Mouse (Mus musculus) NIH3T3 (cell line): ENCODE results near the gene Plcl1.
A peak's percentile ranks its signal among the peaks of the same experiment; 100 is the strongest.

Experiments used
- DNase-seq: peaks from one replicate; pipeline ENCODE4 v3.0.0-alpha.2; 2012; ENCODE audit warnings: low read depth

Gene Plcl1

DNA sequence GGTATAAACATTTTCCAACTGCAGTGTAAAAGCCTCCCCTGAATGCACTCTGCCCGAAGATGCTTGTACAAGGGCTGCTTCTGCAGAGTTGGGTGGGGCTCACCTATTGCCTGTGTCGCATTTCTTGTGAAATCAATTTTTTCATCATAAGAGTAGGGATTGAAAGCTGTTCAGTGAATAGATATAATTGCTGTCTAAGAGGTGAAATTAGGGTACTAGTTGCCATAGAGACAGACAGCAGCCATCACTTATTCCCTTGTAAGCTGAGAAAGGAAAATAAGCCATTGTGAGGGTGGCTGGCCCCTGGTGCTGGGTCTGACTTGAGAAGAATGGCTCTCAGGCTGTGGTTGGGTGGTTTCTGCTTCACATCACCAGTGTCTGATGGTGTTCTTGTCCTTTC, 299.0 kb downstream of the Plcl1 start:
- DNase-seq, result no peak

DNA sequence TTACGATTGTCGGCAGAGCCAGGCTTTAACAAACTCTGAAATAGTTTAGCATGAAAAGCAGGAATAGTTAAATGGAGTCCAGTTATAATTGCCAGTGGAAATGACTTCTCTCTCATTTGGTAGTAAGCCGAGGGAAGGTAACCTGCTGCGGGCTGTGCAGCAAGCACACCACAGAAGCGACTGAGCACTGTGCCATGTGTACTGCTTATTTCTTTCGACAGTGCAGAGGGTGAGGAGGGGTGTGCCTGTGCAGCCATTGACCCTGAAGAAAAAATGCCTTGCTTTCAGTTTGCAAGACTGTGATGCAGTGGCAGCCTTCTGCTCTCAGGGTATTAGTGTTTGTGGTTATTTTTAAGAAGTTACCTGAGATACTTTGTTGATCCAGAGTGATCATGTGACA, 299.5 kb downstream of the Plcl1 start:
- DNase-seq, result no peak

DNA sequence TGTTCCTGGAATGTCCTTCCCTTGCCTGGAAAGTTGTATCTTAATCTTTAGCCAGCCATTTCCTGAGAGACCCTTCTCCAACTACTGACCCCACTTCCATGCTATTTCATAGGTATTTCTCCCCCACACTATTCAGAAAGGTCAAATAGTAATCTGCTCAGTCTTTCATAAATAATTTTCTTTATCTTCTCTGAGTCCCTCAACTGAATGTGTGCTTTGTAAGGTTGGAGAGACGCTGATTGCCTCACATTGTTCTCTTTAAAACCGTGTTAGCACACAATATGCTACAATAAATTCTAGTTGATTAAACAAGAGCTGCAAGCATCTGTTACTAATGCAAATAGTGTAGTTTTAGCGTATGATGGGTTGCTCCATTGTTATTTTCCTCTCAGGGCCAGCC, 300.0 kb downstream of the Plcl1 start:
- DNase-seq, result no peak

DNA sequence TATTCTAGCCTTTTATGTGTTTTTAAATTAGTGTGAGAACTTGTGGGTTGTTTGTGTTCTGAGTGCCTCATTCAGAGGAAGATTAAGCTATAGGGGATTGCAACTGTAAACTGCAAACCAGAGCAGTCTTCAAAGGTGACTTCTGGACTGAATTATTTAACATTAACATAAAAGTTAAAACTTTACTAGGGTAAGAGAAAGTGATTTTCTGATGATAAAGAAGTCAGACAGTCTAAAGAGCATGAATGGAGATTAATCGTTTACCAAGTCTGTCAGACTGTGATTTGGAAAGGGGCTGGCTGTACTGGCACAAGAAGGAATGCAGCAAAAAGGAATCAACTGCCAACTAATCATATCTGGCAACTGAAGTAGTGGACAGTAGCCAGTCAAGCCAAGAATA, 301.2 kb downstream of the Plcl1 start:
- DNase-seq, result no peak

DNA sequence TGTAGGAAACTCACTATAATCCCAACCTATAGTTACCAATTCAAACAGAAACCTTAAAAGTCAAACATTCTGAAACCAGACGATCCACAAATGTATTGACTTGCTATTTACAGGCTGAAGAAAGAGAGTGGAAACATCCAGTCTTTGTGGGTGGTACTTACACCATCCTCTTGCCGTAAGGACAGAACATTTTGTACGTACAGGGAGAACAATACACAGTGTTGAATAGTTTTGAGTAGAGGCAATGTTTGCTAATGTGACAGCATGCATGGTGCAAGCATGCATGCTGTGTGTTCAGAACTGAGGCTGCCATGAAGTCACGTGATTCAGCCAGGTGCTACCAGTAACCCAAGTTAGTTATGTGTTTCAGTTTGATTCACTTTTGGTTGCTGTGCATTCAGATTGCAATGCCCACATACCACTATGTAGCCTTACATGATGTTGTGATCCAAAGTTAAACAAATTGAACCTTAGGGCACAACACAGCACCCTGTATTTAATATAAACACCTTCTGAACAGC, 311.6 kb downstream of the Plcl1 start:
- DNase-seq, result no peak

DNA sequence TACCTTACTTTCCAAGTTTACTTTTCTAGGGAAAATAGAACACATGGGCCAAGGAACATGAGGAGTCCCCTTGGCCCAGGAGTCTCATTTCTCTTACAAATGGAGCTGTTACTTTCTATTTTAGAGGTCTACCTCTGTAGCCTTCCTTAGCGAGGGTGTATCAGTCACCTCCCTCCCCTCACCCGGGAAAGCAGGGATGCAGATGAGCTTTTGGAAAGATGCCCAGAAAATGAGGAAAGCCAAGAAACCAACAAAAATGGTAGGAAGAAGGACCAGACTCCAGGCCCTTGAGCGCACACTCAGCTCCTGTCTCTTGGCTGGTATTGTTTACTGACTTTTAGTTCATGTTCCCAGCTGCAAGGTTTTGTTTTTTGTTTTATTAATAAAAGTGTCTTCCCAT, 319.7 kb downstream of the Plcl1 start:
- DNase-seq, result no peak

DNA sequence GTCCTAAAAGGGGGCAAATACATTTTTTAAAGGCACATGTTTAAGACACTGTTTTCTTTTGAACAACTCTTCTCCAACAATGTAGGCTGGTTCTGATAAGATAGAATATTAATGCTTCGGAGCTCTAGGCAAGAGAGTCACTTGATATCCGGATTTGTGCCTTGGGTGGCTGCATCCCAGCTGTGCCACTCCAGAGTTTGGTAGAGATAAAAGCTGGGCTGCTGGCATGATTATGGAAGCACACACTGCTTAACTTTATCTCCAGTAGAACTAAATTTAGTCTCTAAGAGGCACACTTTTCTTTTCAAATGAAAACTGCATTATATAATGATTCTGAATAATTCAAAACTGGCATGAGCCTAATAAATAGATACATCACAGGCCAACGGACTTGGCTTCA, 323.6 kb downstream of the Plcl1 start:
- DNase-seq, result no peak

DNA sequence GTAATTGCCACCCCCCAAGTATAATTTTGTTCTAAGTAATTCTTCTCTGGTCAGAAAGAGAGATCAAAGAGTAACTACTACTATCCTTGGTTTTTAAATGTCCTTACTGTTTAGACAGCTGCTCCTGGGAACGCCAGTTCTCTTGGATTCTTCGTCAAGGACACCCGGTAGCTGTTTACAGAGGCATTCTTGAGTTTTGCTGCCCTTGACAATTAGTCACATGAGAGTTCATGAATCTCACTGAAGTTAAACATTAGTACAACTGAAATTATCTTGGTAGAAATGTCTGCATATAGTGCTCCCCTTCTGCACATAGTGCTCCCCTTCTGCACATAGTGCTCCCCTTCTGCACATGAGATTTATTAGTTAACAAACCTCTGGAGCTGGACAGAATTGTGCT, 327.2 kb downstream of the Plcl1 start:
- no peak for DNase-seq

DNA sequence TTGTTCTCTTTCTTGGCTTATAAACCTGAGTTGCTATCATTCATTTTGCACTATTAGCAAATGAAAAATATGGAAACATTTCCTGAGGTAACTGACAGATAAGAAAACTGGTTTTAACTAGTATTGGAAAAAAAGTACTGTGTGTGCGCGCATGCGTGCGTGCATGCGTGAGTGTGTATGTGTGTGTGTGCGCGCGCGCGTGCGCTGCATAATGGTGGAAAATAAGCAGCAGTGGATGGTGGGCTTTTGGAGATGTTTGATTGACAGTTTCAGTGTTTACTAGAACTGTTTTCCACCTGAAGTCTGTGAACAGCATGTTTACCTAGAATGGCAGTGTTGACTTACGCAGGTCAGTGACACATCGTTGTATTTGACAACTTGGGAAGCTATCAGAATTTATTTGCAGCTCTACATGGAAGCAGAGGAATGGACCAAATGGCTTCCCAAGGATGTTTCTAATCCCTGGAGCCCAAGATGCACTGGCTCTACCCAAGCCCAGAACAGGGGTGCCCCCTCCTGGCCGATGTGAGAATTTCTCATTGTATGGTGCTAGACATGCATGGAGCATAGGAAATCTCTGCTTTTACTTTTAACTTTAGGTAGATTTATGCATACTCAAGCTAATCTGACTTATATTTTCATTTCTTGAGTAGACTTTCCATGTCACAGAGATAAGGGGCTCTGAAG, 330.5 kb downstream of the Plcl1 start:
- DNase-seq, result peak; percentile 68

DNA sequence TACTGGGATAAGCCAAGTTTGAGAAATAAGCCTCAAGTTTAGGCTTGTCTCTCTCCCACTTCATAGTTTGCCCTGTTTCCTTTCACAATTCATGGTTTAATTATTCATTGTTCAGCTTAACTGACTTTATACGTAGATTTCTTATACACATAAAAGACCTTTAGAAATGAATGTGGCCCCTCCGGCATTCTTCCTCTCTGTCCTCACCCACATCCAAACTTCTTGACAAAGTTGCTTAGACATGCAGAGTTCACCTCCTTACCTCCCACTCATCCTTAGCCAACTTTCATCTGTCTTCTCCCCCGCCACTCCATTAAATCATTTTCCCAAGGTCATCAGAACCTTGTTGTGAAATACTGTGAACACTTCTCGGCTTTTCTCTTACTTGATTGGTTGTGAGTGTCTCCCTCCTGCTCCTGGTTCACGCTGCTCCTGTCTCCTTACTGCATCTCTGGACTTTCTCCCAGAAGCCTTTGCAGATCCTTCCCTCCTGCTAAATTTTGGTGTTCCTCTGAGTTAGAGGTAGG, 331.1 kb downstream of the Plcl1 start:
- DNase-seq, result no peak

DNA sequence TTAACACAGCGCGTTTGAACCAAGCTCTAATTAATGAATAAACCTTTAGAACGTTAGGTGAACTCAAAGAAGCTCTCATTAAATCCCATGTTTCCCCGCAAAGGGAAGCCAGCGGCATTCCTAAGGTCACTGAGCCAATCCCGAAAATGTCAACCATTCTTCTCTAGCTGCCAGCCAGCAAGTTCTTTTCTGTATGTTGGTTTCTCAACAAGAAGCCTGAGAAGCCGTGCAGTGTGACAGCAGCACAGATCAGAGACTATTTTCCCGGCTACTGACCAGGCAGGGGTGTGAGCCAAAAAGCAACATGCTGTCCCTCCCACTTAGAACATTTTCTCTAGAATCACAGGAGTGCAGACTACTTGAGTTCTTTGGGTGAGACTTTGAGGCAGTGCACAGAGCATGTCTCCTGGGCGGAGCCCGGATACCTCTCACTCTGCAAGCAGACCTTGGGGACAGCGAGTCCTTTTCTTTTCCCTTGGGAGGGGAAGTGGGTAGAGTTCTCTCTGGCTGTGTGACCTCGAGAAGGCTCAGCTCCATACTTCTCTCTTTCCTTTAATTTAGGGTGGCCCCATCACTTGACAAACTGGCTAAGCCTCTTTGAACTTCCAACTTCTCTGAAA, 333.1 kb downstream of the Plcl1 start:
- DNase-seq, result no peak

DNA sequence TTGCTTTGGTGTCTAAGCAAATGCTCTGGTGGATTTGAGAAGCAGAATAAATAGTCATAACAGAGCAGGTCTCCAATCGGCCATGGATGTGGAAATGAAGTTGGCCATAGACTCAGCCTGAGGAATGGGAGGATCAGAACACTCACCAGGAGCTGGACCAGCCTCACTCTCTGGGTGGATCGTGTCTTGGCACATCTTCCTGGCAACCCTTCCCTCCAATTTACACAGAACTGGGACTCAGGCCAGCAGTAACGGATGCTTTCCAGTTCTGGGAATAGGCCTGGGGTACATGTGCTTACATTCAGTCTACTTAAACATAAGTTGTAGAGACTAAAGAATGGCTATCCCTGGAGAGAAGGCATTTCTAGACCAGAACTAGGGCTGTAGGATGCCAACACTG, 336.2 kb downstream of the Plcl1 start:
- peak; percentile 20 for DNase-seq

DNA sequence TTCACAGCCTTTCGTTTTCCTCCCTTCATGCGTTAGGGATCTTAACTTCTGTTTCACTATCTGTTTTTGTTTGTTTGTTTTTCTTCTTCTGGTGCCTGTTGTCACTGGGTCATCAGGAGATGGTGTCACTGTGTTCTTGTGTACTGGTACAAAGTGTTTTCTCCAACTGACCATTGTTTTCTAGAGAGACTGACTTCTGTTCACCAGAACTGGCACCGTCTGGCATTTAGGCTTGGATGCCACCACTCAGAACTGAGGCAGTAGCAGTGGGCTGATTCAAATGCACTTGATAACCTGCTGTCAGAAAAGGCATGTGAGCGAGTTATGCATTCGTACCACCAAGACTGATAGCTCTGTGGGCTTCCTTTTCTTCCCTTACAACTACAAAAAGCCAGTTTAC, 342.8 kb downstream of the Plcl1 start:
- no peak for DNase-seq

DNA sequence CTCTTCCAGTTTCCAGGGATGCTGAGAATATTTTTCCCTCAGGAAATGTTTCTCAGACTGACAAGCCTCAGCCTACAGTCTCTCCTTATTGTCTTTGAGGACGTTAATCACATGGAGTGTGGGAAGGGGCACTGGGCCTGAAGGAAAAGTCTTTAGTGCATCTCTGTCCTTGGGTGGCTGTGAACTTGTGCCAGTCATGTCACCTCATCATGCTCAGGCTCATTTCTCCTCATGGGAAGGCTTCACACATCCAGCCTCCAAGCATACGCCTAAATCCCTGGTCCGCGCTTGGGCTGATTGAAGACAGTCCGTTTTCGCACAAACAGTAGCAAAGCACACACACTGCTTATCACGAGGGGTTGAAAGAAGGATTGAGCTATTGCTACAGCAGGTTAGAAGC, 344.0 kb downstream of the Plcl1 start:
- no peak for DNase-seq

DNA sequence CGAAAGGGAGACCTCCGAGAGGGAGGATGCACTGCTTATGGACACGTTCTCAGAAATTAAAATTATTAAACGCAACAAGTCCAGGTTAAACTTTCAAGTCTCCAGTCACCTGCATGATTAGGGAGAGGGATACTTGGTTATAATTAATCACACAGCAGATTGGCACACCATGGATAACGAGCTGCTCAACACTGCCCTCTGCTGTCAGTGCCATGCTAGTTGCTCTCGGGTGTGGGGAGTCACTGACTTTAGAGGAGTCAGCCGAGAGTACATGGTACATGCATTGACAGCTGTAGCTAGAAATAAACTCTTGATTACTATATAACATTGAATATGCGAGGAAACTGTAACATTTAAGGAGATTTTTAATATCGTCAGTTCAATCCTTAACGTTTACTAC, 350.0 kb downstream of the Plcl1 start:
- DNase-seq, result peak; percentile 50

DNA sequence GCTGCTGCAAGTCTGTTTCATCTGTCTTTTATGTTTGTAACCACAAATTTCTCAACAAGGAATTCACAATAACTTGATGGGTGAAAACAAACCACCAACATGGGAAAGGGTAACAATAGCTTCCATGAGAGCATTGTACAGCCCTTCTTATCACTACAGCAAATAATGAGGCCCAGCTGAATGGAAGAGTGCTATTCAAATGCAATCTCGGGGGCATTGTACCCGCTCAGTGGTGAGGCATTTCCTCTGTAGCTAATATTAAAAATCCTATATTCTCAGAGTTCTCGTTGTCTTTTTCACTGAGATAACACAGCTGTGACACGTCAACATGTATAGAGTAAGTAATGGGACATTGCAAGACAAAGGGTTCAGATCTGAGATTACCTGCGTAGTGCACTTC, 356.6 kb downstream of the Plcl1 start:
- no peak for DNase-seq

DNA sequence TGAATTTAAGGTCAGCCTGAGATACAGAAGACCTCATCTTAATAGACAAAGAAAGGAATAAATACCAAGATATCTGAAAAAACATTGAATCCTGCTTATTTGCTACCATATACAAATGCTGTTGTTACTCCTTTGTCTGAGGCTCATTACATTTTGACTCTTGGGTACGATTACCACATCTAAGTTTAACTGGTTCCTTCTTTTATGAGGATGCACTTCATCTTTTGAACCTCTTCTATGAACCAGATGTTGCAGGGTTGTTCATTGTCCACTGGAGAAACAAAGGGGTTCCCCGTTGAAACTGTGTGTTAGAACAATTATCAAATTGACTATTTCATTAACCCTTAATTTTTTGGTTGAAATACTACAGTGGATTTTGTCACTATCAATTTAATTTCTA, 357.4 kb downstream of the Plcl1 start:
- no peak for DNase-seq

DNA sequence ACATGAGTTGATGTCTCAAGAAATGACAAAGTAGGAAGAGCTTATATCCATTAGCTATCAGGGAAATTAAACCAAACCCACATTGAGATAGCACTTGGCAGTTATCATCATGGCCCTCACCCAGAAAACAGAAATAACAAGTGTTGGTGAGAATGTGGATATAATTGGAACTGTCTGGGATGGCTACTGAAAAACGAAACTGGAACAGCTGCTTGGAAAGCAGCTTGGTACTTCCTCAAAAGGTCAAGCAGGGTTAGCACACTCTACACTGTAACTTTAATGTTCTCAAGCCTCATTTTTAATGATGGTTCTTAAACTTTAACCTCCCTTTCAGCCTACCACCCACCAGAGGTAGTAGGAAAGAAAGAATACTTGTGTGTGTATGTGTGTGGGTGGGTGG, 361.0 kb downstream of the Plcl1 start:
- no peak for DNase-seq

DNA sequence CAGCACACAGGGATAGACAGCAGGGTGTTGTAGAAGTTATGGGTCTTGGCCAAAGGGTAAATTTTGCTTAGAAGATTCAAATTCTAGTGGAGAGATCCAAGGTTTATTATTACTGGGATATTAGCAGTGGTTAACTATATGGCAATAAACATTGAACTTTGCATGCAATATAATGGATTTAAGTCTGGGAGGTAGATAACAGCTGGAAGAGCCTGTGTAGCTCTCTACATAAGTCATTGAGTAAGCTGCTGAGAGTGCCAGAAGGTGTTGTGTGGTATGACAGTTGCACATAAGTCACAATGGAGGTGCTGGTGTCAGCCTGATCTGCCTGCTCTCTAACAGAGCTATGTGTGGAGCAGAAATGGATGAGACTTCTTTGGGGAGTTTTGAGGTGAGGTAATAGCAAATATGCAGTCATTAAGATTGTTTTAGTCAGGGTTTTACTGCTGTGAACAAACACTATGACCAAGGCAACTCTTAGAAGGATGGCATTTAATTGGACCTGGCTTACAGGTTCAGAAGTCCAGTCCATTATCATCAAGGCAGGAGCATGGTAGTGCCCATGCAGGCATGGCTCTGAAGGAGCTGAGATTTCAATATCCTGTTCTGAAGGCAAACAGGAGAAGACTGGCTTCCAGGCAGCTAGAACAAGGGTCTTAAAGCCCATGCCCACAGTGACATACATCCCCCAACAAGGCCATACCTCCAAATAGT, 364.5 kb downstream of the Plcl1 start:
- DNase-seq, result no peak

DNA sequence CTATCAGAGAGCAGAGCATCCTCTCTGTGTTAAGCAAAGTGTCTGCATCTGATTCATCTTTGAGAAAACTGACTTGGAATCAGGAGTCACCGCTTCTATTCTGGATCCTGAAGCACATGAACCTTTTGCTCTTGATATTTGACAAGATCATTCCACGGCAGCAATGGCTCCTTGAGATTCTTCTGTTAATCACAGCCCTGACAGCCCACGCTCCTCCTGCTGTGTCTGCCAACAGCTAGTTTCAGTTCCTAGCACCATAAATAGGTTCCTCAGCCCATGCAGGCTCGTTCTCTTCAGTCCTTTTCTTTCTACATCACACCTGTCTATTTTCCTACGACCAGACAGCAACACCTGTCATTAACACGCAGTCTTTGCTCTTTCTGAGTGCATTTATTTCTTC, 387.1 kb downstream of the Plcl1 start:
- no peak for DNase-seq
